Mouse (Mus musculus) neural tube, embryonic 13.5 days (tissue): Measurements from ENCODE around the gene Tmem163. TPM values are rescaled to one million over a fixed set of nuclear protein-coding genes. Genes with fewer than 3 reads are reported as not detected.

Experiments
- ATAC-seq: fragments of 200-750 bp; cut with Nextera tagmentation; 2 replicates; pipeline ENCODE4 v1.8.0; 2017; ENCODE audit warnings: low read depth, mild to moderate bottlenecking, moderate TSS enrichment, moderate library complexity
- H3K27ac ChIP-seq: fragments of 300-500 bp; sonication (generic); replicated peaks from 2 replicates; pipeline ENCODE4 v1.5.1; 2015; ENCODE audit warnings: moderate library complexity, mild to moderate bottlenecking, inconsistent platforms
- H3K27me3 ChIP-seq: fragments of 300-500 bp; sonication (generic); 2 replicates; pipeline ENCODE4 v1.6.1; 2015; ENCODE audit warnings: mild to moderate bottlenecking, inconsistent platforms
- H3K36me3 ChIP-seq: fragments of 300-500 bp; sonication (generic); 2 replicates; pipeline ENCODE4 v1.6.1; 2015; ENCODE audit warnings: mild to moderate bottlenecking, inconsistent platforms
- H3K4me1 ChIP-seq: fragments of 300-500 bp; sonication (generic); replicated peaks from 2 replicates; pipeline ENCODE4 v1.6.1; 2015; ENCODE audit warnings: inconsistent platforms
- H3K4me2 ChIP-seq: fragments of 300-500 bp; sonication (generic); 2 replicates; pipeline ENCODE4 v1.6.1; 2015; ENCODE audit warnings: inconsistent platforms, mild to moderate bottlenecking, moderate library complexity
- H3K4me3 ChIP-seq: fragments of 300-500 bp; sonication (generic); 2 replicates; pipeline ENCODE4 v1.5.1; 2015; ENCODE audit warnings: mild to moderate bottlenecking, inconsistent platforms
- H3K9ac ChIP-seq: fragments of 300-500 bp; sonication (generic); 2 replicates; pipeline ENCODE4 v1.6.1; 2015; ENCODE audit warnings: moderate library complexity, mild to moderate bottlenecking, inconsistent platforms
- H3K9me3 ChIP-seq: fragments of 300-500 bp; sonication (generic); 2 replicates; pipeline ENCODE4 v1.6.1; 2016; ENCODE audit warnings: inconsistent platforms
- WGBS: fragments of 180-500 bp; shearing (Covaris S2); methylation state at CpG from one replicate; pipeline ENCODE4 v1.1.7; 2015; 5-methylcytosine and 5-hydroxymethylcytosine counted together
- polyA plus RNA-seq: library from polyadenylated mRNA; unstranded; fragments of >200 nt; fragmentation: Nextera tagmentation; extraction: Ambion mirVana; gene quantifications from 2 replicates; pipeline ENCODE4 v1.2.1, GENCODE M21; 2015

Tmem163 gene
- polyA plus RNA-seq, 1 experiment from 2014 or later, result 66.2 TPM

DNA sequence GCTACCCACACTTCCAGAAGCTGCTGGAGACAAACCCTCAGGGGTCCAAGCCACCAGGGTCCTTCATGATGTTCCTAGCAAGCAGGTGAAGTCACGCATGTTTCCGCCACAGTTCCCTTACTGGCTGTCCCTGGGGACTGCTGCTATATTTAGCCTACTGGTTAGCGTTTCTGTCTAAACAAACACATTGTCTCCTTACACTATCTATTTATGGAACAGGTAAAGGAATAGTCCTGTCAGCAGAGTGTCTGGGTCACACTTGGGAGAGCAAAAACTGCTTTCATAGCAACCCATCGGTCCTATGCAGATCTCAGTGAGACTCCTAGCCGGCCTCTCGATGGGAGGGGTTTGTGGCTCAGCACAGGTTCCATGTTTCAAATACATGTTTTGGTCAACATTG, 168.0 kb downstream of the Tmem163 start:
- Histone ChIP-seq H3K4me2 (no peak overlapping the region), H3K4me3 (no peak overlapping the region), H3K36me3 (0 out of 2 replicates have a peak, but pooled peaks cover 9% of the 10 kb centered on the region), H3K9me3 (peaks cover 10% of the 10 kb centered on the region; the same call in 1 of the 2 replicates), H3K27me3 (peaks cover 66% of the 10 kb centered on the region), H3K9ac (no peak overlapping the region), H3K4me1 (peaks cover 27% of the 10 kb centered on the region), H3K27ac (no peak overlapping the region)
- 75% methylated on average over 6 of the region's 6 CpGs for WGBS
- no peak for ATAC-seq

DNA sequence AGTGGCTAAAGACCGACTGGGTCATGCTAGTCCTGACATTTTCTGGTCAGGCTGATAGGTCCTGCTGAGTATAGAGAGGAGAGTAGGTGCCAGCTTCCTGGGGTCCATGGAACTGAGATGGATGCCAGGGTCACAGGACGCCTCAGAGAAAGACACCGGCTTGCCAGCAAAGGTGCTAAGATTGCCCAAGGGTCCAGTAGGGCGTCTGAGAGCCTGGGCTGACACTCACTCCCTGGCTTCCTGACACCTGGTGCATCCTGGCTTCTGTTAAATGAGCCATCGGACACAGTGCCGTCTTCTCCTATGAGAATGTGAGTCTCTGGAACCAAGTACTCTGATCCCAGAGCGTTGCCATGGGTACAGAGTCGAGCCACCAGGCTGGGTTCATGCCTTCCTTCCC, 170.4 kb downstream of the Tmem163 start:
- H3K4me1 ChIP-seq, result peaks cover 27% of the 10 kb centered on the region
- peak; percentile 36; the same call in 1 of the 2 replicates for ATAC-seq
- H3K27me3 ChIP-seq, result peaks cover 55% of the 10 kb centered on the region
- H3K9me3 ChIP-seq, result no peaks in the 10 kb centered on the region
- WGBS, result 66% methylated on average over 8 of the region's 8 CpGs
- H3K4me3 ChIP-seq, result no peak overlapping the region
- no peaks in the 10 kb centered on the region for H3K36me3 ChIP-seq
- H3K9ac ChIP-seq, result no peak overlapping the region
- H3K27ac ChIP-seq, result peak overlapping the region; percentile 78
- no peak overlapping the region for H3K4me2 ChIP-seq

DNA sequence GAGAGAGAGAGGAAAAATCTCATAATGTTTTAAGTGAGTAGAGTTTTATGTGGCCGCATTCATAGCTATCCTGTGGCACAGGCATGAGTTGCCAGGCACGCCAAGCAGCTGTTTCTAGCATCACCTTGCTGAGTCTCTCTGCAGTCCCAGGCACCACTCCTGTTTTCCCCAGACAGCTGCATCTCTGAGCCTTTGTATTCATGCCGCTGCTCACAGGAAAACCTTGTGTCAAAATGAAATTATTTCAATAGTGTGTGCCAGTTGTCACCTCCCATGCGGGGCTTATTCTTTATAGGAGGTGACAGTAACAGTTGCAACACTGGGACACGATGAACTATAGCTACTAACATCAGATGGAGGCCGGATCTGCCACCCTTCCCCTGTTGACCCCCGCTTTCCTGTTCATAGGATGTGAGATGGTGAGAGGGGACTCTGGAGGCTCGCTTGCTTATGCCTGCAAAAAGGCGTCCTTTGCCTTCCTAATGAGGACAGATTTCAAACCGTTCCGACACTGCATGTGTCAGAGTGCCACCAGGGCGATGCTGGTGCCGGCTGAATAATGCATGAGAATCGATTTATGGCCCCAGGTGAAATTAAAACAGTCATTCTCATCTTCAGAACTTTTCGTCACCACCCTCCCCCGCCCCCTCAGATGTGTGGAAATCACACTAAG, 171.1 kb downstream of the Tmem163 start:
- Histone ChIP-seq H3K4me2 (peak overlapping the region; percentile 13; the same call in 1 of the 2 replicates), H3K4me3 (no peak overlapping the region), H3K27me3 (peaks cover 53% of the 10 kb centered on the region), H3K4me1 (peaks cover 27% of the 10 kb centered on the region), H3K9me3 (no peaks in the 10 kb centered on the region), H3K27ac (peak overlapping the region; percentile 78), H3K9ac (no peak overlapping the region), H3K36me3 (no peaks in the 10 kb centered on the region)
- ATAC-seq, result peak; percentile 72
- WGBS, result 48% methylated on average over 16 of the region's 16 CpGs

DNA sequence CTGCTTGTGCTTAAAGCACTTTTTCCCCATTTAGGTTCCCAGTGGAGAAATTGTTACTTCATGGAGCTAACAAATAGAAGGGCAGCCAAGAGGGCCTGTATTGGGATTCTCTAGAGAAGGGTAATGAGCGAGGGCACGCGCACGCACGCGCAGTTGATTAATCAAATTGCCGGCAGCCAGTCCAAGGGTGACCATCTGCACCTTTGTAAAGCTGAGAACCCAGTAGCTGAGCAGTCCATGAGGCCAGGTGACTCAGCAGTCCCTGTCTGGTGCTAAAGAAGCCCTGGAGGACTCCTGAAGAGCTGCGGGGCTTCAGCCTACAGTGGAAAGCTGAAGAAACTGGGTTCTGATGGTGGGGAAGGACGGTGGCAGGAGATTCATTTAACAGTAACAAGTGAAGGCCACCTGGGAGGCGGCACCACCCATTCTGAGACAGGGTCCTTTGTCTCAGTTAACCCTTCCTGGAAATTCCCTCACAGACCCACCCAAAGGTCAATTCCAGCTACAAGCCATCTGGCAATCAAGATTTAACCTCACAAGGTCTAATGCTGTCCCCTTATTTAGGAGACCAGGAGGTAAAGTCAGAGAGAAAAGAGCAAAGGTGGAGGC, 172.2 kb downstream of the Tmem163 start:
- H3K4me1 ChIP-seq, result peaks cover 27% of the 10 kb centered on the region

GRCm38 (mm10) chr1:127500701-127501100, 178.6 kb downstream of the Tmem163 start:
- H3K9ac ChIP-seq, result no peak overlapping the region
- ATAC-seq, result no peak
- H3K4me3 ChIP-seq, result no peak overlapping the region
- H3K9me3 ChIP-seq, result no peaks in the 10 kb centered on the region
- H3K4me1 ChIP-seq, result peaks cover 11% of the 10 kb centered on the region
- peak overlapping the region; percentile 18; the same call in 1 of the 2 replicates for H3K4me2 ChIP-seq
- H3K27me3 ChIP-seq, result peaks cover 77% of the 10 kb centered on the region
- no peaks in the 10 kb centered on the region for H3K36me3 ChIP-seq
- WGBS, result 59% methylated on average over 17 of the region's 17 CpGs
- H3K27ac ChIP-seq, result peak overlapping the region; percentile 78

More for the DNA sequence above, 172.2 kb downstream of the Tmem163 start:
- Histone ChIP-seq H3K36me3 (no peaks in the 10 kb centered on the region), H3K9ac (no peak overlapping the region), H3K27ac (peak overlapping the region; percentile 78), H3K27me3 (peaks cover 52% of the 10 kb centered on the region), H3K9me3 (no peaks in the 10 kb centered on the region), H3K4me3 (no peak overlapping the region), H3K4me2 (no peak overlapping the region)
- ATAC-seq, result no peak
- 54% methylated on average over 10 of the region's 10 CpGs for WGBS

DNA sequence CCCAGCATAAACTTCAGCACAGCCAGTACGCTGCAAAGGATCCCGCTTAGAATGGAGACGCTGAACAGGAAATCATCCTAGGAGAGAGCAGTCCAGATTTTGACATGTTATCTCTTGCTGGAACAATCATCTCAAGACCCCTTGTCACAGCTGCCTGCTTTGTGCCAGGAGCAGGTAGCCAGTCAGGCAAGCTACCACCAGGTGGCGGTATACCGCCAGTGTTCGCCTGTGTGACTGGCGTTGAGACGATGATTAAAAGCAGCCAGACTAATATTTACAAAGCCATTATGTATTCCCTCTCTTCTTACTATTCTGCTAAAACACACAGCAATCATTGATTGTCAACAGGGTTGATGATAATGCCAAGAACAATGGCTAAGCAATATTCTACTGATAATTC, 179.1 kb downstream of the Tmem163 start:
- Histone ChIP-seq H3K36me3 (peaks cover 4% of the 10 kb centered on the region), H3K4me2 (no peak overlapping the region), H3K4me1 (peaks cover 11% of the 10 kb centered on the region), H3K9ac (no peak overlapping the region), H3K9me3 (no peaks in the 10 kb centered on the region), H3K4me3 (no peak overlapping the region), H3K27me3 (peaks cover 73% of the 10 kb centered on the region), H3K27ac (peak overlapping the region; percentile 78)
- 9% methylated on average over 8 of the region's 8 CpGs for WGBS
- ATAC-seq, result peak; percentile 61; the same call in 1 of the 2 replicates

DNA sequence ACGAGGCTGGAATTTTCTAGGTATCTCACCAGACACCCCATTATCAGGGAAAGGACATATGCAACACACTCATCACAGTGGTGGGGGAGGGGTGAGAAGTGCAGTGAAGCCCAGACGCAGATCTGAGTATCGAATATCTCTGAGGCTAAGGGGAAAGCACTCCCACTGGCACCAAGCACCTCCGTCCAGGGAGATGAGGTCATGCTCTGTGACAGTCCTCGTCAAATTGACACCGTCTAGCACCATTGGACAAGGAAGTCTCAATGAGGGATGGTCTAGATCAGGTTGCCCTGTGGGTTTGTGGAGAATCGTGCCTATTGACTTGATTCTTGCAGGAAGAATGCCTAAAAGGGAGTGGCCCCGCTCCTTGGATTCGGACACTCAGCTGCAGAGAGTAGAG, 180.6 kb downstream of the Tmem163 start:
- peaks cover 9% of the 10 kb centered on the region for H3K36me3 ChIP-seq
- H3K9me3 ChIP-seq, result no peaks in the 10 kb centered on the region
- no peak overlapping the region for H3K9ac ChIP-seq
- no peak overlapping the region for H3K4me2 ChIP-seq
- ATAC-seq, result no peak
- H3K4me3 ChIP-seq, result no peak overlapping the region
- H3K27ac ChIP-seq, result no peak overlapping the region
- peaks cover 11% of the 10 kb centered on the region for H3K4me1 ChIP-seq
- peaks cover 65% of the 10 kb centered on the region for H3K27me3 ChIP-seq
- WGBS, result 65% methylated on average over 9 of the region's 9 CpGs

DNA sequence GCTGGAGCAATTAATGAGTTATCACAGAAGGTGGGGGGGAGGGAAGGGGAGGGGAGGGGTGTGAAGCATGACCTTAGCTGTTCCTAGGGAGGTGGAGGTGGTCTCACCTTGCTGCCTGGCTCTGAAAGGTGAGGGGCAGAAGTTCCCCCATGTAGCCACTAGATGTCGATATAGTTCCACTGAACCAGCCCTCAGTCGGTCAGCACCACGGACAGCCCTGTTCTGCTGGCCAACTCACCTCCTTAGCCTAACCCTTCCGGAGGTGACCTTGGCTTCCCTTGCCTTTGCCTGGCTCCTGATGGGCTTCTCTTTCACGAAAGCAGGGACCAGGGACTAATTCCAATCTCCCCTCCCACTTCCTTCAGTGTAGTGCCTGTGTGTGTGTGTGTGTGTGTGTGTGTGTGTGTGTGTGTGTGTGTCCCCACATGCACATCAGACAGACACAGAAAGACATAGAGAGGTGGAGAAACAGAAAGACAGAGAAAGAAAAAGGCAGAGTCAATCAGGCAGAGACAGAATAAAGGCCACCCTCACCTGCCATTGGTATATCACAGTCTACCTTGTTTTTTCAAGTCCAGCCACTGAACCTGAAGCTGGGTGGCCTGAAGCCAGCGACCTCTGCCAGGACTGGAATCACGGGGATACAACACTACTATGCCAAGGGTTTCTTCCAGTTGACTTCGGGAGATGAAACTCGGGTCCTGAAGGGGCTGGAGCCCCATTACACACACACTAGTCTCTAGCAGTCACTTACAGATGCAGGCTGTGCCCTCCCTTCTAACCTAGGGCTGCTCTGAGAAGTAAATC, 182.4 kb downstream of the Tmem163 start:
- peaks cover 51% of the 10 kb centered on the region for H3K27me3 ChIP-seq
- H3K4me2 ChIP-seq, result no peak overlapping the region
- H3K4me1 ChIP-seq, result peaks cover 11% of the 10 kb centered on the region
- no peak overlapping the region for H3K27ac ChIP-seq
- peak; percentile 55; the same call in 1 of the 2 replicates for ATAC-seq
- no peak overlapping the region for H3K9ac ChIP-seq
- H3K4me3 ChIP-seq, result no peak overlapping the region
- peaks cover 14% of the 10 kb centered on the region for H3K36me3 ChIP-seq
- 36% methylated on average over 9 of the region's 9 CpGs for WGBS
- H3K9me3 ChIP-seq, result no peaks in the 10 kb centered on the region

DNA sequence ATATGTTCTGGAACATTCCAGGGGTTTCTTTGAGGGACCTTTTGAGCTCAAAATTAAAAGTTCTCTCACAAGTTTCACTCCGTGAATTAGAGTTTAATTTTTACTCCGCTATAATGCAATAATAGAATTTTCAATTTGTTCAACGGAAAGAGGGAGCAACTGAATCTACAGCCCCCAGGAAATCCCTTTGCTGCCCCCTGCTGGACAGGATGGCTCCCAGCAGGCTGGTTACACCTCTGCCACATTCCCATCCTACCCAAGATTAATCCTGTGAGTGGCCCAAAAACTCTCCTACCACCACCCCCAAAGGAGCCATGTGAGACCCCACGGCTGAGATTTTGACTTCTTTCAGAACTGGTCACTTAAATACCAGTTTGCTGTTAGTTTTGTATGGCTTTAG, 192.2 kb downstream of the Tmem163 start:
- H3K9me3 ChIP-seq, result no peaks in the 10 kb centered on the region
- H3K36me3 ChIP-seq, result peaks cover 43% of the 10 kb centered on the region
- H3K9ac ChIP-seq, result no peak overlapping the region
- no peak overlapping the region for H3K27ac ChIP-seq
- H3K27me3 ChIP-seq, result no peaks in the 10 kb centered on the region
- no peak for ATAC-seq
- WGBS, result 84% methylated on average over 4 of the region's 4 CpGs
- no peaks in the 10 kb centered on the region for H3K4me1 ChIP-seq
- H3K4me2 ChIP-seq, result no peak overlapping the region
- no peak overlapping the region for H3K4me3 ChIP-seq

DNA sequence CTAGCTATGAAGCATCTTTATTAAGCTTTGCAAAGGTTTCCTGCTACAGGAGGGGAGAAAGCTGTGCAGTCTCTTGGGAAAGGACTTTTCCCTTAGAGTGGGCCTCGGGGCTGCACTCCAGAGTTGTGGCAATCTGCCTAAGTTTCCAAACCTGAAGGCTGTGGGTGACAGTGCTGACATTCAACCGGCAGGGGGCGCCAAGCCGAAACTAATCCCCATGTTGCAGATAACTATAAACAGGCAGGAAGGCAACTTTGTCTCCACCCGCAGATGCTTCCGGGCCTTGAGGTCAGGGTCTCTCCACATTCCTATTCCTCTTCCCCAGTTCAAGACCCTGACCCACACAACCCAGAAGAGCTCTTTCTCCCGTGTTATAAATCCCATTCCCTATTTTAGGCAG, 194.5 kb downstream of the Tmem163 start:
- Histone ChIP-seq H3K4me1 (no peaks in the 10 kb centered on the region), H3K9ac (no peak overlapping the region), H3K4me3 (no peak overlapping the region), H3K27ac (no peak overlapping the region), H3K4me2 (no peak overlapping the region), H3K9me3 (no peaks in the 10 kb centered on the region), H3K36me3 (peaks cover 32% of the 10 kb centered on the region), H3K27me3 (no peaks in the 10 kb centered on the region)
- no peak for ATAC-seq
- WGBS, result 59% methylated on average over 7 of the region's 7 CpGs

DNA sequence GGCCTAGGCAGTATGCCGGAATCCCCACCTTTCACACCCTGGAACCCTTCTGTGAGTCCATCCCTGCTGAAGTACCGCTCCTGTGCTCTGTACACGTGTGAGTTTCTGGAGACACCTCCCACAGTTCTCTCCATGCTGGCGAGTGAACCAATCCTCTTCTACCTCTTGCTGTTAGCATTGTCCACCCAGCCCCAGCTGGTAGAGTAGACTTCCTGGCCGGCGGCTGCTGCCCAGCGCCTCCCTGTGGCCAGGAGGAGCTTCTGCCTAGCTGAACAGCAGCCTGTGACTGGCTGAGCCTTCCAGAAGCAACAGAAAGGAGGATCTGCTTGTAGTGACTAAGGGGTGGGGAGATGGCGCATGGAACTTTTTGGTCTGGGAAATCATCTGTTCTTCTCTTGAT, 195.2 kb downstream of the Tmem163 start:
- Histone ChIP-seq H3K9me3 (no peaks in the 10 kb centered on the region), H3K4me2 (no peak overlapping the region), H3K4me1 (no peaks in the 10 kb centered on the region), H3K36me3 (peaks cover 30% of the 10 kb centered on the region; the same call in 1 of the 2 replicates), H3K4me3 (no peak overlapping the region), H3K27ac (no peak overlapping the region), H3K9ac (no peak overlapping the region), H3K27me3 (no peaks in the 10 kb centered on the region)
- WGBS, result 95% methylated on average over 8 of the region's 8 CpGs
- ATAC-seq, result 0 out of 2 replicates have a peak, but pooled peaks have one; percentile 15

- Histone ChIP-seq H3K27me3 (no peaks in the 10 kb centered on the region), H3K4me1 (no peaks in the 10 kb centered on the region), H3K4me2 (no peak overlapping the region), H3K27ac (no peak overlapping the region), H3K36me3 (peaks cover 30% of the 10 kb centered on the region), H3K4me3 (no peak overlapping the region), H3K9ac (no peak overlapping the region), H3K9me3 (no peaks in the 10 kb centered on the region)
- no peak for ATAC-seq
- WGBS, result 82% methylated on average over 10 of the region's 10 CpGs
Measured at GRCm38 (mm10) chr1:127482911-127483310, 196.4 kb downstream of the Tmem163 start.
